Mouse (Mus musculus) left cerebral cortex, adult 18-20 months (tissue): Measurements from ENCODE around the gene Klhl29. TPM values are rescaled to one million over a fixed set of nuclear protein-coding genes. Genes with fewer than 3 reads are reported as not detected.

Source experiments
- DNase-seq, 2 experiments: peaks; one replicate each; pipeline ENCODE4 v3.0.0; 2021 to 2022; ENCODE audit warnings: low spot score in 2 of 2, mixed read lengths in 1 of 2
- total RNA-seq, 2 experiments: library from RNA; stranded (reverse); gene quantifications; 2 replicates each; pipeline ENCODE4 v1.2.3; 2021

The Klhl29 gene
- total RNA-seq, 2 experiments from 2014 or later: 34.2 to 39.1 TPM

GRCm38 (mm10) chr12:5142776-5143175 is 232.7 kb downstream of the Klhl29 start:
- peak; percentile 90 to 91 for DNase-seq

GRCm38 (mm10) chr12:5141040-5141439 is 234.4 kb downstream of the Klhl29 start:
- DNase-seq: no peak

GRCm38 (mm10) chr12:5139302-5139701 is 236.2 kb downstream of the Klhl29 start:
- no peak for DNase-seq

GRCm38 (mm10) chr12:5136300-5136699 is 239.2 kb downstream of the Klhl29 start:
- peak; percentile 64 to 72 for DNase-seq

- DNase-seq: no peak
Observed at GRCm38 (mm10) chr12:5129190-5129589, 246.3 kb downstream of the Klhl29 start.

GRCm38 (mm10) chr12:5125907-5126306 is 249.6 kb downstream of the Klhl29 start:
- peak; percentile 47 to 74 for DNase-seq

GRCm38 (mm10) chr12:5122972-5123371 is 252.5 kb downstream of the Klhl29 start:
- peak; percentile 39 to 71 for DNase-seq

- no peak for DNase-seq
Observed at GRCm38 (mm10) chr12:5120249-5120648, 255.2 kb downstream of the Klhl29 start.

GRCm38 (mm10) chr12:5119726-5120125 is 255.8 kb downstream of the Klhl29 start:
- DNase-seq: peak; percentile 94 to 97

GRCm38 (mm10) chr12:5119286-5119685 is 256.2 kb downstream of the Klhl29 start:
- DNase-seq: no peak

GRCm38 (mm10) chr12:5116605-5117004 is 258.9 kb downstream of the Klhl29 start:
- no peak for DNase-seq

- no peak for DNase-seq
Observed at GRCm38 (mm10) chr12:5114631-5115030, 260.9 kb downstream of the Klhl29 start.

- no peak for DNase-seq
Observed at GRCm38 (mm10) chr12:5111343-5111742, 264.1 kb downstream of the Klhl29 start.

GRCm38 (mm10) chr12:5108613-5109012 is 266.9 kb downstream of the Klhl29 start:
- no peak for DNase-seq

GRCm38 (mm10) chr12:5107795-5108194 is 267.7 kb downstream of the Klhl29 start:
- no peak for DNase-seq

GRCm38 (mm10) chr12:5104422-5105052 is 270.9 kb downstream of the Klhl29 start:
- no peak for DNase-seq

- DNase-seq: no peak
Observed at GRCm38 (mm10) chr12:5101411-5102024, 274.0 kb downstream of the Klhl29 start.

GRCm38 (mm10) chr12:5099572-5099971 is 275.9 kb downstream of the Klhl29 start:
- DNase-seq: no peak

- no peak for DNase-seq
Observed at GRCm38 (mm10) chr12:5088639-5089038, 286.8 kb downstream of the Klhl29 start.

GRCm38 (mm10) chr12:5087787-5088519 is 287.5 kb downstream of the Klhl29 start:
- peak in 1 of 2 experiments; percentile 28 for DNase-seq

- no peak for DNase-seq
Observed at GRCm38 (mm10) chr12:5084714-5085113, 290.8 kb downstream of the Klhl29 start.

- DNase-seq: no peak
Observed at GRCm38 (mm10) chr12:5081480-5081879, 294.0 kb downstream of the Klhl29 start.
